Mouse (Mus musculus) CH12.LX (cell line): ENCODE measurements at regions not wholly inside any gene's neighbourhood (a gene's known extent, or its start where the extent isn't known, plus 50 kb on each side); places are given as distances from the start of the nearest gene placed in this dataset.

ENCODE experiments used
- DNase-seq: peaks from one replicate; pipeline ENCODE4 v3.0.0-alpha.2; 2013; ENCODE audit errors: extremely low read depth
- H3K27ac ChIP-seq: 2 replicates; pipeline ENCODE4 v1.5.1; 2012; ENCODE audit warnings: low read depth, mild to moderate bottlenecking, control low read depth, moderate library complexity; ENCODE audit not compliant: insufficient read depth
- H3K27me3 ChIP-seq: replicated peaks from 2 replicates; pipeline ENCODE3; 2012; ENCODE audit warnings: inconsistent platforms
- H3K36me3 ChIP-seq, 2 experiments: replicated peaks in 1 of 2; 2 replicates each; pipeline versions ENCODE3 to v1.6.1; 2012; ENCODE audit warnings: inconsistent platforms in 1 of 2, low read length in 1 of 2, mild to moderate bottlenecking in 1 of 2, mixed read lengths in 1 of 2, moderate library complexity in 1 of 2; ENCODE audit not compliant: control insufficient read depth in 1 of 2, insufficient read depth in 1 of 2
- H3K4me1 ChIP-seq, 2 experiments: 2 replicates each; pipeline ENCODE4 v1.6.1; 2012; ENCODE audit warnings: inconsistent platforms in 1 of 2, moderate library complexity in 1 of 2; ENCODE audit not compliant: insufficient read depth in 2 of 2, control insufficient read depth in 1 of 2
- H3K4me2 ChIP-seq: 2 replicates; pipeline ENCODE4 v1.6.1; 2012; ENCODE audit warnings: low read depth, mild to moderate bottlenecking, control low read depth; ENCODE audit not compliant: poor library complexity, insufficient read depth, severe bottlenecking
- H3K4me3 ChIP-seq, 3 experiments: fragments of 150-350 bp in 1 of 3; sonication (generic) in 1 of 3; replicated peaks in 1 of 3; 2 replicates each; pipeline versions ENCODE3 to v1.5.1; 2011 to 2012; ENCODE audit warnings: low read depth in 2 of 3, low read length in 2 of 3, mild to moderate bottlenecking in 2 of 3, moderate library complexity in 2 of 3, control low read depth in 1 of 3, improper control_type of control experiment in 1 of 3, inconsistent platforms in 1 of 3, mixed read lengths in 1 of 3; ENCODE audit not compliant: poor library complexity in 1 of 3
- H3K79me2 ChIP-seq: replicated peaks from 2 replicates; pipeline ENCODE4 v1.6.1; 2012; ENCODE audit warnings: mild to moderate bottlenecking, moderate library complexity; ENCODE audit not compliant: control insufficient read depth, poor library complexity, insufficient read depth, severe bottlenecking; ENCODE audit errors: extremely low read depth
- H3K9ac ChIP-seq: 2 replicates; pipeline ENCODE4 v1.6.1; 2012; ENCODE audit warnings: low read depth, mild to moderate bottlenecking, control low read depth, moderate library complexity; ENCODE audit not compliant: insufficient read depth
- H3K9me3 ChIP-seq: replicated peaks from 2 replicates; pipeline ENCODE3; 2012; ENCODE audit warnings: low read length, inconsistent platforms, mixed read lengths
- CHD1 ChIP-seq: IDR thresholded peaks from 2 replicates; pipeline ENCODE4 v1.6.1; 2012; ENCODE audit warnings: low read depth, low read length, improper control_type of control experiment, inconsistent platforms
- EP300 ChIP-seq: IDR thresholded peaks from 2 replicates; pipeline ENCODE4 v1.6.1; 2011; ENCODE audit warnings: low read length, improper control_type of control experiment
- ETS1 ChIP-seq: conservative IDR thresholded peaks from 2 replicates; pipeline ENCODE4 v1.6.1; 2012; ENCODE audit warnings: low read depth, mild to moderate bottlenecking, inconsistent platforms, low read length, improper control_type of control experiment, moderate library complexity
- GABPA ChIP-seq: IDR thresholded peaks from 2 replicates; pipeline ENCODE4 v1.6.1; 2012; ENCODE audit warnings: low read depth, low read length, improper control_type of control experiment, inconsistent platforms; ENCODE audit not compliant: insufficient replicate concordance
- JUN ChIP-seq: IDR thresholded peaks from 2 replicates; pipeline ENCODE4 v1.6.1; 2011; ENCODE audit warnings: low read depth, mild to moderate bottlenecking, low read length, improper control_type of control experiment, moderate library complexity; ENCODE audit not compliant: insufficient read depth
- KAT2A ChIP-seq: IDR thresholded peaks from 2 replicates; pipeline ENCODE4 v1.6.1; 2012; ENCODE audit warnings: low read length, improper control_type of control experiment, inconsistent platforms; ENCODE audit not compliant: insufficient replicate concordance
- MAFK ChIP-seq: IDR thresholded peaks from 2 replicates; pipeline ENCODE4 v1.6.1; 2011; ENCODE audit warnings: low read length, improper control_type of control experiment; ENCODE audit not compliant: insufficient replicate concordance
- MAZ ChIP-seq: IDR thresholded peaks from 2 replicates; pipeline ENCODE4 v1.6.1; 2012; ENCODE audit warnings: low read depth, mild to moderate bottlenecking, inconsistent platforms, low read length, improper control_type of control experiment, moderate library complexity
- MEF2A ChIP-seq: IDR thresholded peaks from 2 replicates; pipeline ENCODE4 v1.6.1; 2014; ENCODE audit warnings: low read depth, mild to moderate bottlenecking, inconsistent platforms, low read length, improper control_type of control experiment, borderline replicate concordance
- MXI1 ChIP-seq: IDR thresholded peaks from 2 replicates; pipeline ENCODE4 v1.6.1; 2011; ENCODE audit warnings: mild to moderate bottlenecking, low read depth, low read length, improper control_type of control experiment
- MYC ChIP-seq: IDR thresholded peaks from 2 replicates; pipeline ENCODE4 v1.6.1; 2011; ENCODE audit warnings: low read depth, mild to moderate bottlenecking, improper control_type of control experiment, low read length
- PAX5 ChIP-seq: IDR thresholded peaks from 2 replicates; pipeline ENCODE4 v1.6.1; 2012; ENCODE audit warnings: low read length, inconsistent platforms, mixed read lengths
- POLR2AphosphoS2 ChIP-seq: IDR thresholded peaks from 2 replicates; pipeline ENCODE4 v1.6.1; 2011; ENCODE audit warnings: low read depth, low read length, improper control_type of control experiment
- RCOR1 ChIP-seq: conservative IDR thresholded peaks from 2 replicates; pipeline ENCODE4 v1.6.1; 2012; ENCODE audit warnings: low read depth, mild to moderate bottlenecking, inconsistent platforms, low read length, improper control_type of control experiment
- UBTF ChIP-seq: IDR thresholded peaks from 2 replicates; pipeline ENCODE4 v1.6.1; 2012; ENCODE audit warnings: low read depth, mild to moderate bottlenecking, inconsistent platforms, low read length, improper control_type of control experiment, moderate library complexity
- USF2 ChIP-seq: conservative IDR thresholded peaks from 2 replicates; pipeline ENCODE4 v1.6.1; 2011; ENCODE audit warnings: low read depth, low read length, improper control_type of control experiment
- ZC3H11A ChIP-seq: IDR thresholded peaks from 2 replicates; pipeline ENCODE4 v1.6.1; 2012; ENCODE audit warnings: low read depth, mild to moderate bottlenecking, inconsistent platforms, low read length, improper control_type of control experiment
- ZKSCAN1 ChIP-seq: IDR thresholded peaks from 2 replicates; pipeline ENCODE4 v1.6.1; 2012; ENCODE audit warnings: low read depth, inconsistent platforms, low read length, improper control_type of control experiment, borderline replicate concordance
- ZMIZ1 ChIP-seq: IDR thresholded peaks from 2 replicates; pipeline ENCODE4 v1.6.1; 2012; ENCODE audit warnings: low read depth, mild to moderate bottlenecking, inconsistent platforms, low read length, improper control_type of control experiment
- dilution Hi-C: fragments of 300-500 bp; cut with MboI; formaldehyde crosslinking; loops from 2 replicates; pipeline ENCODE4 v1.14.3; 2020; ENCODE audit warnings: low sequenced_read_pairs; ENCODE audit not compliant: extremely low pct_unique_long_range_greater_than_20kb, extremely low pct_ligation_motif_present
- in situ Hi-C: fragments of 300-500 bp; cut with MboI; formaldehyde crosslinking; loops from 3 replicates; pipeline ENCODE4 v1.14.3; 2019; ENCODE audit warnings: low sequenced_read_pairs, low pct_ligation_motif_present, low pct_unique_long_range_greater_than_20kb, mixed read lengths

GRCm38 (mm10) chr10:65107413-65107812 lies 1017.3 kb upstream of the Lrrtm3 start:
- in situ Hi-C loops = no loop called here
- Histone ChIP-seq H3K79me2 (no peaks in the 10 kb centered on the region), H3K9ac (no peak overlapping the region), H3K4me2 (no peak overlapping the region), H3K4me3 (no peak overlapping the region)
- no peak for DNase-seq
- TF ChIP-seq MAZ = no peak
- TF ChIP-seq MAFK = no peak
- no peak for TF ChIP-seq ZMIZ1
- no peak for TF ChIP-seq EP300
- TF ChIP-seq USF2 = no peak
- TF ChIP-seq ZC3H11A = no peak
- no peak for TF ChIP-seq KAT2A
- TF ChIP-seq, all 38 proteins: peak for 0
- dilution Hi-C loops = no loop called here
- H3K4me1 ChIP-seq = no peaks in the 10 kb centered on the region
- H3K36me3 ChIP-seq = no peaks in the 10 kb centered on the region
- no peaks in the 10 kb centered on the region for H3K27me3 ChIP-seq
- H3K9me3 ChIP-seq = no peaks in the 10 kb centered on the region
- H3K27ac ChIP-seq = no peak overlapping the region

GRCm38 (mm10) chr10:65084446-65084845 lies 994.4 kb upstream of the Lrrtm3 start:
- TF ChIP-seq KAT2A = no peak
- no peak overlapping the region for H3K4me2 ChIP-seq
- H3K79me2 ChIP-seq = no peaks in the 10 kb centered on the region
- no peak overlapping the region for H3K27ac ChIP-seq
- dilution Hi-C loops (no loop called here), in situ Hi-C loops (no loop called here)
- H3K9ac ChIP-seq = no peak overlapping the region
- no peak overlapping the region for H3K4me3 ChIP-seq
- H3K36me3 ChIP-seq = no peaks in the 10 kb centered on the region
- H3K27me3 ChIP-seq = no peaks in the 10 kb centered on the region
- no peak for DNase-seq
- no peaks in the 10 kb centered on the region for H3K4me1 ChIP-seq
- no peaks in the 10 kb centered on the region for H3K9me3 ChIP-seq

- in situ Hi-C loops = no loop called here
- no peaks in the 10 kb centered on the region for H3K27me3 ChIP-seq
- no peak overlapping the region for H3K4me2 ChIP-seq
- H3K4me1 ChIP-seq = no peaks in the 10 kb centered on the region
- H3K27ac ChIP-seq = no peak overlapping the region
- no peaks in the 10 kb centered on the region for H3K79me2 ChIP-seq
- no peaks in the 10 kb centered on the region for H3K9me3 ChIP-seq
- TF ChIP-seq MAFK (peak; percentile 87), EP300 (no peak)
- no peak for DNase-seq
- H3K9ac ChIP-seq = no peak overlapping the region
- H3K4me3 ChIP-seq = no peak overlapping the region
- no peaks in the 10 kb centered on the region for H3K36me3 ChIP-seq
- dilution Hi-C loops = no loop called here
These were observed 991.6 kb upstream of the Lrrtm3 start for GRCm38 (mm10) chr10:65081638-65082037.

GRCm38 (mm10) chr10:65058086-65058485 lies 968.0 kb upstream of the Lrrtm3 start:
- Histone ChIP-seq H3K9me3 (no peaks in the 10 kb centered on the region), H3K36me3 (no peaks in the 10 kb centered on the region), H3K27me3 (no peaks in the 10 kb centered on the region), H3K4me2 (no peak overlapping the region), H3K4me3 (no peak overlapping the region), H3K9ac (no peak overlapping the region), H3K4me1 (no peaks in the 10 kb centered on the region), H3K79me2 (no peaks in the 10 kb centered on the region), H3K27ac (no peak overlapping the region)
- dilution Hi-C loops = no loop called here
- DNase-seq = no peak
- in situ Hi-C loops = no loop called here
- TF ChIP-seq MYC (no peak), ZKSCAN1 (no peak), RCOR1 (no peak), MEF2A (no peak), UBTF (no peak), EP300 (no peak), MAZ (no peak), PAX5 (no peak), JUN (no peak), GABPA (no peak), CHD1 (no peak), USF2 (no peak), POLR2AphosphoS2 (no peak), MXI1 (no peak), MAFK (no peak), ETS1 (no peak)
